Mouse (Mus musculus) T-helper 2 cell (primary cell): ENCODE measurements around the gene Mtus2.

Experiments used
- in situ Hi-C: fragments of 300-600 bp; cut with MboI, MseI; formaldehyde crosslinking; loops from one replicate; pipeline ENCODE4 v1.15.1; 2025; ENCODE audit warnings: high pct_unique_total_duplicates

Mtus2 gene

DNA sequence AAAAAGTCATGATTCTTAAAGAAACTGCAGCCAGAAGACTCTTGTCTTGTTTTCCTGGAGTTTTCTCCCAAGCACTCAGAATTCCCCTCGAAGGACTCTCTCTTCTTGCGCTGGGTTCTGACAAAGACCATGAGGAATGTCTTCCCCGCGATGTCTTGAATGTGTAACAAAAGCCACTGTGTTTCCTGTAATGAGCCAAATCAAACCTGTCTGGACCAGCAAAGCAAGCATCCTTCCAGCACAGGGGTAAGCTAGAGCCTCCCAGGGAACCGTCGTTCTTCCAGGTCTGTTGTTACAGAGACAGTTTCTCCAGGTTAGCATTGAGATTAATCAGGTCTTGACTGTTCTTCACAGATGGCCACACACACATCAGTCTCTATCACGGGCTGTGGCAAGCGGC lies 321.1 kb downstream of the Mtus2 start:
- in situ Hi-C loops = no loop called here

DNA sequence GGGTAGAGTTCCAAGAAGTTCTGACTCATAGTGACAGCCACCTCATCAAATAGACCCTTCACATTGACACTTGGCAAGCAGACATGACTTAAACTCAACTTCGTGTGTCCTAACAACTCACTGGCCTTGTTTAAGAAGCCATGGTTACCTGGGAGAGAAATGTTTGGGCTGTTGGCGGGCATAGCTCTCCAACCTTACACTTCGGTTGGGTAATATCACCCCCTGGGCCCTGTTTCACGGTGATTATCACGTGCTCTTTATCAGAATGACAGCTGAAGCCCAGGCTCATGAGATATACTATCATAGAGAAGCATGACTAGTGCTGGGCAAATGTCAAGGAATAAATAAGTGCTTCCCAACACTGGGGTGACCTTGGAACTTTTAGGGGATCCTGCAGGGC lies 323.2 kb downstream of the Mtus2 start:
- in situ Hi-C loops = loop anchor here (10.0 kb wide), 1 partner anchor 1604 kb away; no protein-coding TSS in a partner anchor

DNA sequence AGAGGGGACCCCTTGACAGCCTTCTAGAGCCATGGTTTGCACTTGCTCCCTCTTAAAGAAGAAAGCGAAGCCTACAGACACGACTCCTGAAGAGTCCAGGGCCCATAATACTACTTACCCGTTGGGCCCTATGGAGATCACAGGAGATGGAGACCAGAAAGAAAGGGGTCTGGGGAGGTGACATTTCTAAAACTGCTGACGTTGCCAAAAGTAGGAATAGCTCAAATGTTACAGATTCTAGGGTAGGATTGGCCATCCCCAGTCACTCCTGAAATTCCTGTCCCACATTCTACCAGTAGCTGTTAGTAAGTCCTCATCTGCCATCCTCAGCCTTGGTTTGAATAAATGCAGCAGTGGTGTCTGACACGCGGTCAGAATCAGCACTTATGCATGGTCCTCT lies 325.0 kb downstream of the Mtus2 start:
- in situ Hi-C loops = loop anchor here (10.0 kb wide), 1 partner anchor 1603 kb away; no protein-coding TSS in a partner anchor

DNA sequence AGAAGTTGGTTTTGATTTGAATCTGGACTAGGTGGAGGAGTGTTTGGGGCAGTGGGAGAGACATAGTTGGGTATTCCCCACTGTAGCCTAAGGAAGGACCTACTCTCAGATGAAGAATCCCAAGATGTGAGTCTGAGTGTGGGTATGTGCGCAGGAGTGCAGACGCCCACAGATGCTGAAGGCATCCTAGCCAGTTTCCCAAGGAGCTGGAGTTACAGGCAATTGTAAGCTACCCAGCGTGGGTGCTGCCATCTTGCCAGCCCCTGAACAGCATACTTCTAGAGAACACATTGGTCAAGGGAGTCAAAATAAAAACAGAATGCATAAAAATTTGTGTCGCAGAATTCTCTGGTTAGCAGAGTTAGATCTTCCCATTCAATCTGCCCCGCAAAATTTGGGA lies 325.5 kb downstream of the Mtus2 start:
- in situ Hi-C loops = loop anchor here (10.0 kb wide), 1 partner anchor 1602 kb away; no protein-coding TSS in a partner anchor

DNA sequence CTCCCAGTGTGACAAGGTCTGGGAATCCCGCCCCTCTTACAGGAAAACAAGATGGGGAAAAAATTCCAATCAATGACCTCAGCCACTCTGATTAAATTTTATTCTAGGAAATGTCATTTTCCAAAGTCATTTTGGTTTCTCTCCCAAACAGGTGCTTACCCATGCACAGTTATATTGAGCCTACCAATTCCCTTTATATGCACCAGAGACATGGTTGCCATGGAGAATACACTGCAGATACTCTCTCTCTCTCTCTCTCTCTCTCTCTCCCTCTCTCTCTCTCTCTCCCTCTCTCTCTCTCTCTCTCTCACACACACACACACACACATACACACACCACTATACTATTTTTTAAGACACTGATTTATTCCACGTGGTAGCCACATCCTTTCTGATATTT lies 326.1 kb downstream of the Mtus2 start:
- in situ Hi-C loops = loop anchor here (10.0 kb wide), 1 partner anchor 1602 kb away; no protein-coding TSS in a partner anchor

DNA sequence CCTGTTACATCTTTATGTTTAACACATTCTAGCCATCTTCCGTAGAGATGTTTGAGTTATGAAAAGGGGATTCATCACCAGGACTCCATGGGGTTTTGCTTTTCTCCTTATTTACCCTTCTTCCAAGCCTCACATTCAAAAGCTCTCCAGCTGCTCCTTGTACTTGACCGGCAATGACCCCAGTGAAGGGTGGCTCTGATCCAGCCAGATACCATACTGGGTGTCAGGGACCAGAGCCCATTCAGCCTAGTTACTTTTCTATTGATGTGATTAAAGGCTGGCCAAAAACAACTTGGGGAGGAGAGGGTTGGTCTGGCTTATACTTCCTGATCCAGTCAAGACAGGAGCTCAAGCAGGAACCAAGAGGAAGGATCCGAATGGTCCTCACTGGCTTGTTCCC lies 326.5 kb downstream of the Mtus2 start:
- in situ Hi-C loops = loop anchor here (10.0 kb wide), 1 partner anchor 1601 kb away; no protein-coding TSS in a partner anchor

DNA sequence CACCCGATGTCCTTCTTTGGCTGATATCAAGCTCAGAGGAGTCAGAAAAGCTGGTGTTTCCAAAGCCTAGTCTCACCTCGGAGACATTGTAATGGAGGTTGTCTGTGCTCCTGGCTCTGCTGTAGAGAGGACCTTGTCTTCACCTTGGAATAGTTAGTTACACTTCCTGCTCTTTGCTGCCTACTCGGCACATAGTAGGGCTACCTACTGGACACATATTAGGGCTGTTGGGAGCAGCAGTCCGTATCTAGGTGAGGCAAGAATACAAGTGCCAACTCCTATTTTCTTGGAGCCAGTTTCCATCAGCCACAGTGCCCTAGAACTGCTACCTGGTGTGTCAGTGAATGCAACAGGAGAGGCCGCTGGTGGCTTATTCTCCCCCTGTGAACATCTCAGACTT lies 330.4 kb downstream of the Mtus2 start:
- in situ Hi-C loops = loop anchor here (10.0 kb wide), 1 partner anchor 1597 kb away; no protein-coding TSS in a partner anchor

DNA sequence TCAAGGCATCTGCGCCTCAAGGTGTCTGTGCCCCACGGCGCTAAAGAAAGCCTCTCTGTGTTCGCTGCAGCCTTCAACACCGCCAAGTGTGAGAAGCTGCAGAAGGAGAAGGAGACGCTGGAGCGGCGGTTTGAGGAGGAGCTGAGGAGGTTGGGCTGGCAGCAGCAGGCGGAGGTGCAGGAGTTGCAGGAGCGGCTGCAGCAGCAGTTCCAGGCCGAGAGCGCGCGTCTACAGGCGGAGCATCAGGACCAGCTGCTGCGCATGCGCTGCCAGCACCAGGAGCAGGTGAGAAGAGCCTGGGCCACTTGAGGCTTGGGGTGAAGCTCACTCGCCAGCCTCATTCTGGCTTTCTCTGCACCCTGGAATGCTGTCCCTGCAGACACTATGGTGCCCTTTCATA lies 331.7 kb downstream of the Mtus2 start:
- in situ Hi-C loops = loop anchor here (10.0 kb wide), 1 partner anchor 1596 kb away; no protein-coding TSS in a partner anchor

DNA sequence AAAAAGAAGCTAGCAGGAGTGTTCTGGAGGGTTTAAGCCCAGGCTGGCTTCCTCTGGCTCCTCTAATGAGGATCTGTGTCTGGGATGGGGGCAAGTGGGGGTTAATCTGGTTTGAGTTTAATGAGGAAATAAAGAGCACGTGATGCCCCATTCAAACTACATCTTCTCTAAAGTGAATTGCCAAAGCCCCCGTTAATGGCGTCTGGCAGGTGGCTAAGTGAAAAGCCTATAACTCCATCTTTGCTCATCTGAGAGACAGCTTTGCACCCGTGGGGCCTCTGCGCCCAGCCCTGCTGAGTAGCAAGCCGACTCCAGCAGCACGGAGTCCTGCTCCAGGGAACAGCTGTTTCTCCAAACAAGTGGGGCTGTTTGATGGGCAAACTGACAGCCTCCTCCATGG lies 332.8 kb downstream of the Mtus2 start:
- in situ Hi-C loops = loop anchor here (10.0 kb wide), 1 partner anchor 1595 kb away; no protein-coding TSS in a partner anchor

DNA sequence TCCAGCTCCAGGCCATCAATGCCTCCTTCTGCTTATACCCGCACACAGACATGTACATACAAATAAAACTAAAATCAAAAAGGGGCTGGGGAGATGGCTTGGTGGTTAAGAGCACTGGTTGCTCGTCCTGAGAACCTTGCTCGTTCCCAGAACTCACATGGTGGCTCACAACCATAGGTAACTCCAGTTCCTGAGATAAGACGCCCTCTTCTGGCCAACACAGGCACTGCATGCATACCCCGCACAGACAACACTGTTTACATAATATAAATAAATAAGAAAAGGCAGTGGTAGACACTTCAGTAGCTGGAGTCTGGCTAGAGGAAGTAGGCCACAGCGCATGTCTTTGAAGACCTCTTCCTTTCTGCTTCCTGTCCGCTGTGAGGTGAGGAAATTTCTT lies 335.7 kb downstream of the Mtus2 start:
- in situ Hi-C loops = no loop called here

DNA sequence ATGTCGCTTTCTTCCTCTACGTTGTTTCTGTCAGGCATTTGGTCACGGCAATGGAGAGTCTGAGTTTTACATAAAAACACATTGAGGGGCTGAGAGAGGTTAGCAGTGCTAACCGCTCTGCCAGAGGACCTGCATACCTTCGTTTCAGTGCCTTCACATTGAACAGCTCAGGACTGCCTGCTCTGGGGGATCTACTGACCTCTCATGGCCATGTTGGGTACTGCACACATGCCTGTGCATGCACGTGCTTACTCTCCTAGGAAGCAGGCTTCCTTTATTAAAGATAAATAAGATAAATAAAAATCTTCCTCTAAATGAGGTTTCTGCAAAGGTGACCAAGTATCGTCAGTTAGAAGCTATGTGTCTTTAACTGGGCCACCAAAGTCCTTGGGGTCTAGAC lies 336.2 kb downstream of the Mtus2 start:
- in situ Hi-C loops = no loop called here

DNA sequence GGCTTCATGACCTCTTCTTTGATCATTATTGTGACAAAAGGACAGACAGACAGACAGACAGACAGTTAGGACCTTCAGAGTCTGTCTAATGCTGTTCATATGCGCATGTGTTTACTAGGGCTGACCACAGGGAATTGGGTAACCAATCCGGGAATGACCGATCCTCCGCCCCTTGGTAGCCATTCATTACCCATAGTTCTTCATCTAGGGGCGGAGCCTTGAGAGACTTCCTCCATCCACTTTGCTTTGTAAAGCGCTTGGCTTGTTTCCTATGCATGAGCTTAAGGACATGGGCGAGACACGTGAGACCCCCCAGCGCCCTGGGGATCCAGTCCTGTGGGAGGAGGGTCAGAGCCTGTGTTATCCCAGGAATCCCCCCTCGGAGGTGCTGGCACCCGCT lies 345.8 kb downstream of the Mtus2 start:
- in situ Hi-C loops = no loop called here

DNA sequence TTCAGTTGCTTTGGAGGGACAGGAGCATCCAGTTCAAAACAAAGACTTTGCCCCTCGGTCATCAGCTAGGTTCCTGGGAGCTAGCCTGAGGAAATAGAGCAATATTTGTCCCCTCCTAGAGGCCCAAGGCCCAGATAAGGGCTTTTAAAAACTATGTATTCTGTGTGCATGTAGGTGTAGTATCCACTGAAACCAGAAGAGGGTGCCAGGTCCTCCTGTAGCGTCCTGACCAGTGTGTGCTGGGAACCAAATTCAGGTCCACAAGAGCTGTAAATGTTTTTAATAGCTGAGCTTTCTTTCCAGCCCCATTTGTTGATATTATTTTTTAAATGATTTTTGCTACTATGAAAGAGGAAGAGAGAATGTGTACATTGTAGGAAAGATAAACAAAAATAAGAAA lies 347.0 kb downstream of the Mtus2 start:
- in situ Hi-C loops = no loop called here

DNA sequence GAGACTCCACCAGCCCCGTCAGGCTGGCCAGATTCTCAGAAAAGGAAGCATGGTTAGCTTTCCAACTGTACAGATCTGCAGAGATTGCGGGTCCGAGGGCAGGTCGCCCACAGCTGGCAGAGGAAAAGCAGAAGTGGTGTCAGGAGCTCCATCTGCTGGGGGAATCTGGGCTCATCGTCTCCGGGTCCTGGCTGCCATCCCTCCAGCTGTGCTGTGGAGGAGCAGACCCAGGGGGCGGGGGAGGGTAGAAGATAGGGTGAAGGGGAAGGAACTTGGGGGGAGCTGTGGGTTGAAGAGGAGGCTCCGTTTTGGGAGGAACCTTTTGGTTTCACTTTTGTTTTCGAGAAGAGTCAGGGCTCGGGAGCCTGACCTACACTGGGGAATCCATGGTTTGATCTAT lies 353.7 kb downstream of the Mtus2 start:
- in situ Hi-C loops = no loop called here

DNA sequence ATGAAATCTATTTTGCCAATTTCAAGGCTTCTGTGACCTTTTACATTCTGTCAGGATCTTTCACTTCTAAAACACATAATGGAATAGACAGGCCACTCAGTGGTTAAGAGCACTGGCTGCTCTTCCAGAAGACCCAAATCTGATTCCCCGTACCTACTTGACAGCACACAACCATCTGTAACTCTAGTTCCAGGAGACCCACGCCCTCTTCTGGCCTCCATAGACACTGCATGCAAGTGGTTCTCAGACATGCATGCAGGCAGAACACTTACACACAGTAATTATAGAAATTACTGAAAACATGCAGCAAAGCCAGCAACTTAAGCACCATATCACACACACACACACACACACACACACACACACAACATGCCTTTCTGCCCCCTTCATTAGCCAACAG lies 355.3 kb downstream of the Mtus2 start:
- in situ Hi-C loops = no loop called here

DNA sequence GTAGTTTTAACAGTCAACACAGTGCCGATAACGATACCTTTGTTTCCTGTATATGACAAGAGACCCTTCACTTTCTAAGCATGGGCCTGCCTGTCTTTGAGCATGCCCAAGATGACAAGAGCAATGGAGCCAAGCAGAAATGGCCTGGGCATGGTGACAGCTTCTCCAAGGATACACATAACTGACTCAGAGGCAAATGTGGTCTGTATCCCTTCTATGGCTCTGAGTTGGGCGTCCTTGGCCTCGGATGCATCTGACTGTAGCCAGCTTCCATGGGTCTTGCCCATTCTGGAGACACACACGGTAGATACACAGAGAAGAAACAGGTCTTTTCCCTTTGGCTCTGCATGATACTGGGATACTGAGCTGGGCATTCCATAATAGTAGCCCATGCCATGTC lies 357.8 kb downstream of the Mtus2 start:
- in situ Hi-C loops = no loop called here

DNA sequence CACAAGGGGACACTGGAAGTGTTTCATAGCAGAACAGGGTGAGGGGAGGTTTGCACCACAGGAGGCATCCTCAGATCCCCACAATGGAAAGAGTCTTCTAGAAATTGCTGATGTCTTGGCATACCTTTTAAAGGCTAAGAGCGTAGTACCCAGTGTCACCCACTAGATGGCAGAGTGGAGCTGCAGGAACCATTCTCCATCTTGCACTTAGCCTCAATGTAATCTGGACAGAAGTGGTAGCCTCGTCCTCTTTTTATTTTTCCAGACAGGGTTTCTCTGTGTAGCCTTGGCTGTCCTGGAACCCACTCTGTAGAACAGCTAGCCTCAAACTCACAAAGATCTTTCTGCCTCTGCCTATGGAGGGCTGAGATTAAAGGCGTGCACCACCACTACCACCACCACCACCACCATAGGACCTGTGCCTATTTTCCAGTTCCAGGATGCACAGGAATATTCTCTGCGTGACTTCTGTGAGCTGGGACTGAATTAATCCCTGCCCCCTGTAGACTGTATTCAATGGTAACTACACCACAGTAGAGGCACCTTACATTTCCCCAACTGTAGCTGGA lies 368.3 kb downstream of the Mtus2 start:
- in situ Hi-C loops = loop anchor here (25.0 kb wide), 2 partner anchors 1287 to 1512 kb away; no protein-coding TSS in a partner anchor

DNA sequence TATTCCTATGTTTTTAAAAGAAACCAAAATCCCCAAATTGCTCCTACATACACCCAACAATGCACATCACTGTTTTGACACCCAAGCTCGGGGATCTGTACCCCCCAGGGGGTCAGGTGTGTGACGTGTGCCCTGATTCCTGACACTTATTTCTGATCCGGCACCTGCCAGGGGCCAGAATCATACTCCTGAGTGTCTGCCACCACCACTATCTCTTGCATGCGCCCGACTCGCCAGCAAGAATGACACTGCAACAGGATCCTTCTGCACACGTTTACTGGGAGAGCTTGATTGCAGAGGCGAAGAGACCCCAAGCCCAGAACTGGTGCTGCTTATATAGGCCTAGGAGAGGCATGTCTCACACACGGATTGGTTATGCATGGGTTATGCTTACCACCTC lies 369.2 kb downstream of the Mtus2 start:
- in situ Hi-C loops = loop anchor here (25.0 kb wide), 2 partner anchors 1286 to 1511 kb away; no protein-coding TSS in a partner anchor

DNA sequence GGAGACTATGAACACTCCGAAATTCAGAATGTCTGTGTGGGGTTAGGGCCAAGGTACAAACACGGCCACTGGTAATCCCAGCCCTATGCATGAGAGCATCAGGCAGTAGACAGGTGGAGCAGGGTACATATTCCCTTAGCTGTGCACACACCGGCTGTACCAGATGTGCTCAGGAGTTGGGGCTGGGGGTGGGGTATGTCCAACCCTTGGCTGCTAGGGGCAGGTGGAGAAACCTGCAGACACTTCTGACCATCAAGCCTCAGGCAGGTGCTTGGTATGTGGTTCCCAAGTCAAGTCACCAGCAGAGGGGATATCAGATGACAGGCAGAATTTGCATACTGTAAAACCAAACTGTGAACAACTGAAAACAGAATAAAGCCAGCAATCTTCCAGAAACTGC lies 371.9 kb downstream of the Mtus2 start:
- in situ Hi-C loops = loop anchor here (25.0 kb wide), 2 partner anchors 1283 to 1508 kb away; no protein-coding TSS in a partner anchor

DNA sequence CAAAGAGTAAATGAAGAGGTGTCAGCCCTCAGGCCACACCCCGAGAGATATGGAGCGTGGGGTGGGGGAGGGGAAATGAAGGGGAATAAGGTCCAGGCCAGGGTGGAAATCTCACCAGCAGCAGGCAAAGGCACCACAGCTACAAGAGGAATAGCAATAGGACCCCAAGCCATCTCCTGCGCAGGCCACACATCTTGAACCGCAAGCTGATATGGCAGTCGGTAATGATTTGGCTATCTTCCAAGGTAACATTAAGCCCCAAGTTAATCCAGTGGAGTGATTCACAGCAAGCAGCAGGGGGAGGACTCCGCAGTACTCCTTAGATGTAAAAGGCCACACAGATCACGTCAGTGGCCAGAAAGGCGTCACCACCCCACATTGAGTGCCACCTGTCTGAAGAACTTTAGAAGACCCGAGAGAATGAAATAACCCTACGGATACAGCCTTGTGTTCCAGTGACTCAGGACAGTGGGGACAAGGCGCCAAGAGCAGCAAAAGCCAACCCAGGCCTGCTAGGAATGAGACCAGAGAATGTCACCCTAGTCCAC lies 374.2 kb downstream of the Mtus2 start:
- in situ Hi-C loops = loop anchor here (25.0 kb wide), 2 partner anchors 1281 to 1506 kb away; no protein-coding TSS in a partner anchor

DNA sequence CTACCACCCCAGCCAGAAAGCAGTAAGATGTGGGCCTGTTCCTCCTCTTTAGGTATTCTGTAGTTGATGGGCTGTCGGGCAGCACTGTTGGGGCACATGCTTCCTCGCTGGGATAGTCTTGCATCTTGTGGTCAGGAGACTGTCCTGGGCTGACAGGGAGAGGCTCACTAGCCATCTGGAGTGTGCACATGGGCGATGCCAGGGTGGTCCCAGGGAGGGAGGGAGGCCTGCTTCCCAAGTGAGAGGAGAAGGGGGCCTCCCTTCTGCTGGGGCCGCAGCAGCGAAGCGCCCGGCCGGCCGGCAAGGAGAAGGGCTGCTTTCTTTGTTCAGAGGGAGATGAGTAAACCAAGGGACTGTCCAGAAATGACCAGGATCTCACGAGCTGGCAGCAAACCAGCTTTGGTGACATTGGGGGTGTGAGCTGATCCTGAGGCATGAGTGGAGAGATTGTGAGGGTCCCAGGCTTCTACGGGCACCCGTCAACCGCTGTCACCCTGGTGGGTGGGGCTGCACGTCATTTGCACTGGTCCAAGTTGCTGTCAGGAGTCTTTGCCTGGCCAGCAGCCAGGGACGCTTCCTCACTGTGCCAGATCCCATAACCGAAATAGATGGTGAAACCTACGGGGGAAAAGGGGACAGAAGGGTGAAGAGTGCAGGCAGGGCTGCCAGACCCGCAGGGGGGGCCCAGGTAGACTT lies 375.0 kb downstream of the Mtus2 start:
- in situ Hi-C loops = loop anchor here (25.0 kb wide), 2 partner anchors 1280 to 1505 kb away; no protein-coding TSS in a partner anchor

DNA sequence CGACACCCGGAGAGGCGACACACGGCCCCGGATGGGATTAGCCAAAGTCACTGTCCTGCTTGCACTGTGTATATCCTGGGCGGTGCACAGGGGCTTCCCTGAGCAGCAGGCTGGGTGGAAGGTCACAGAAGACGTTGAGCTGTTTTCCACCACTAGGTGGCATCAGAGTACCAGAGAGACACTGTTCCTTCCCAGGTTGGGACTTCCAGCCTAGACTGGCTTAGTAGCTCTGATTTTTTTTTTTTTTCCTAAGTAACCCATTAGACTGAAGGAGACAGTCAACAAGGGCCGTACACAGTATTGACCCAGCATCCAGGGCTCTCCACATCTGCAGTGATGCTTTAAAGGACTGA lies 375.5 kb downstream of the Mtus2 start:
- in situ Hi-C loops = loop anchor here (25.0 kb wide), 2 partner anchors 1280 to 1505 kb away; no protein-coding TSS in a partner anchor
